Mouse (Mus musculus) heart, embryonic 12.5 days (tissue): ENCODE data around the gene Tbc1d2b. TPM values are rescaled to one million over a fixed set of nuclear protein-coding genes. Genes with fewer than 3 reads are reported as not detected.

ENCODE experiments used
- ATAC-seq: fragments of 200-750 bp; cut with Nextera tagmentation; 2 replicates; pipeline ENCODE4 v1.8.0; 2017; ENCODE audit warnings: moderate TSS enrichment, moderate library complexity; ENCODE audit not compliant: insufficient number of reproducible peaks, low FRiP score
- H3K27ac ChIP-seq: fragments of 300-500 bp; sonication (generic); 2 replicates; pipeline ENCODE4 v1.5.1; 2016; ENCODE audit warnings: mild to moderate bottlenecking, moderate library complexity; ENCODE audit not compliant: poor library complexity, severe bottlenecking
- H3K27me3 ChIP-seq: fragments of 300-500 bp; sonication (generic); replicated peaks from 2 replicates; pipeline ENCODE4 v1.6.1; 2016; ENCODE audit warnings: mild to moderate bottlenecking, moderate library complexity
- H3K36me3 ChIP-seq: fragments of 300-500 bp; sonication (generic); 2 replicates; pipeline ENCODE4 v1.6.1; 2016; ENCODE audit warnings: mild to moderate bottlenecking, moderate library complexity
- H3K4me1 ChIP-seq: fragments of 300-500 bp; sonication (generic); replicated peaks from 2 replicates; pipeline ENCODE4 v1.6.1; 2016; ENCODE audit warnings: mild to moderate bottlenecking
- H3K4me2 ChIP-seq: fragments of 300-500 bp; sonication (generic); 2 replicates; pipeline ENCODE4 v1.6.1; 2016; ENCODE audit warnings: mild to moderate bottlenecking, moderate library complexity
- H3K4me3 ChIP-seq: fragments of 300-500 bp; sonication (generic); 2 replicates; pipeline ENCODE4 v1.5.1; 2016; ENCODE audit warnings: mild to moderate bottlenecking
- H3K9ac ChIP-seq: fragments of 300-500 bp; sonication (generic); 2 replicates; pipeline ENCODE4 v1.6.1; 2016; ENCODE audit warnings: mild to moderate bottlenecking, moderate library complexity
- H3K9me3 ChIP-seq: fragments of 300-500 bp; sonication (generic); replicated peaks from 2 replicates; pipeline ENCODE4 v1.6.1; 2016; ENCODE audit warnings: mild to moderate bottlenecking, moderate library complexity
- WGBS: fragments of 180-500 bp; shearing (Covaris S2); methylation state at CpG from one replicate; pipeline ENCODE4 v1.1.7; 2016; 5-methylcytosine and 5-hydroxymethylcytosine counted together
- polyA plus RNA-seq: library from polyadenylated mRNA; unstranded; fragments of >200 nt; fragmentation: Nextera tagmentation; extraction: Ambion mirVana; gene quantifications from 2 replicates; pipeline ENCODE4 v1.2.1, GENCODE M21; 2016

The Tbc1d2b gene
- polyA plus RNA-seq, 1 experiment from 2014 or later, result 7.9 TPM

DNA sequence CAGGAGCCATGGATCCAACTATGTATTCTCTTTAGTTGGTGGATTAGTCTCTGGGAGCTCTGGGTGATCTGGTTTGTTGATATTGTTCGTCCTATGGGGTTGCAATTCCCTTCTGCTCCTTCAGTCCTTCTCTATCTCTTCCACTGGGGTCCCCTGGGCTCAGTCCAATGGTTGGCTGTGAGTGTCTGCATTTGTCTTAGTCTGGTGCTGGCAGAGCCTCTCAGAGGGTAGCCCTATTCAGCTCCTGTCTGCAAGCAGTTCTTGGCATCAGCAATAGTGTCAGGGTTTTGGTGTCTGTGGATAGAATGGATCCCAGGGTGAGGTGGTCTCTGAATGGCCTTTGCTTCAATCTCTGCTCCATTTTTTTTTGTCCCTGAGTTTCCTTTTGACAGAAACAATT lies 6.2 kb upstream of the Tbc1d2b start:
- H3K27me3 ChIP-seq, result no peaks in the 10 kb centered on the region
- no peak overlapping the region for H3K9ac ChIP-seq
- H3K4me3 ChIP-seq, result no peak overlapping the region
- no peak overlapping the region for H3K27ac ChIP-seq
- no peaks in the 10 kb centered on the region for H3K9me3 ChIP-seq
- whole genome bisulfite sequencing, result 73% methylated on average over 1 of the region's 1 CpGs
- no peak overlapping the region for H3K4me2 ChIP-seq
- ATAC-seq, result no peak
- peaks cover 11% of the 10 kb centered on the region for H3K4me1 ChIP-seq
- no peaks in the 10 kb centered on the region for H3K36me3 ChIP-seq

DNA sequence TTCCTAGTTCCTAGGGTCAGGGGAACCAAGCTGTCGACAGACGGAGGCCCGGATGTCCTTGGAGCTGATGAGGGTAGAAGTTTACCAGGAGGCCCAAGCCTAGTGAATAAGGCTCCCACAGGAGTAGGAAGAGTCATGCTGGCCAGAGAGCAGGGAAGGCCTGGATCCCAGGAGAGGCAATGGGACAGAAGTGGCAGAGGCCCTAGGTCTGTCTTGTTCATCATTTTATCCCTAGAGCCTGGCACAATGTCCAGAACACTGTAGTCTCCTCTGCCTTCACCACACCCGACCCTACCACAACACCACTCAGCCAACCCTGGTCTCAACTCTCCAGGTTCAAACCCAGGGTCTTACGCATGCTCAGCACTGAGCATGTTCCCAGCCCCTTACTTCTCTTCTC lies 5.3 kb upstream of the Tbc1d2b start:
- Histone ChIP-seq H3K4me1 (peaks cover 11% of the 10 kb centered on the region), H3K9me3 (no peaks in the 10 kb centered on the region), H3K4me3 (no peak overlapping the region), H3K9ac (no peak overlapping the region), H3K36me3 (no peaks in the 10 kb centered on the region), H3K27me3 (no peaks in the 10 kb centered on the region), H3K4me2 (no peak overlapping the region), H3K27ac (no peak overlapping the region)
- 83% methylated on average over 5 of the region's 5 CpGs for WGBS
- no peak for ATAC-seq

DNA sequence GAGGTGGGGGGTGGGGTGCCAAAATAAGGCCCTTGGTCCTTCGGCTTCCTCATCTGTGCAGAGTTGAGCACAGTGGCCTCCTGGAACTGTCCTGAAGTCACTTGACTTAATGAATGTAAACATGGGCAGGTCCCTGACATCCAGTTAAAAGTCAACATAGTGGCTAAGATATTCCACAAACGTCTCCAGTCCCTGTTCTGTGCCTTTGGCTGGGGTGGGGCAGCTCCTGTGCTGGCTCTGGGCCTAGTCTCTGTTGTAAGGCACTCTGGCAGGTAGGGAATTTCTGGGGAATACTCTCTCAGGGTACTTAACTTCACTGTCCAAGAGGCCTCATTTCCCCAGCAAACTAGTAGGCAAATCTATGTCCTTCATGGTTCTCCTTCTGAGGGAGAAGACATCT lies 4.9 kb upstream of the Tbc1d2b start:
- no peak overlapping the region for H3K4me2 ChIP-seq
- no peaks in the 10 kb centered on the region for H3K36me3 ChIP-seq
- H3K4me3 ChIP-seq, result no peak overlapping the region
- H3K4me1 ChIP-seq, result peaks cover 11% of the 10 kb centered on the region
- no peaks in the 10 kb centered on the region for H3K27me3 ChIP-seq
- 53% methylated on average over 2 of the region's 2 CpGs for WGBS
- H3K9me3 ChIP-seq, result no peaks in the 10 kb centered on the region
- H3K9ac ChIP-seq, result no peak overlapping the region
- H3K27ac ChIP-seq, result no peak overlapping the region
- ATAC-seq, result no peak

- no peaks in the 10 kb centered on the region for H3K9me3 ChIP-seq
- ATAC-seq, result no peak
- H3K4me3 ChIP-seq, result no peak overlapping the region
- H3K4me1 ChIP-seq, result peaks cover 17% of the 10 kb centered on the region
- no peak overlapping the region for H3K4me2 ChIP-seq
- no peaks in the 10 kb centered on the region for H3K36me3 ChIP-seq
- no peaks in the 10 kb centered on the region for H3K27me3 ChIP-seq
- H3K9ac ChIP-seq, result no peak overlapping the region
- WGBS, result 68% methylated on average over 3 of the region's 3 CpGs
- no peak overlapping the region for H3K27ac ChIP-seq
These were observed 3.9 kb upstream of the Tbc1d2b start for GRCm38 (mm10) chr9:90274516-90274915.

- Histone ChIP-seq H3K9me3 (no peaks in the 10 kb centered on the region), H3K9ac (no peak overlapping the region), H3K36me3 (no peaks in the 10 kb centered on the region), H3K4me3 (no peak overlapping the region), H3K27me3 (no peaks in the 10 kb centered on the region), H3K4me2 (no peak overlapping the region), H3K4me1 (peaks cover 16% of the 10 kb centered on the region), H3K27ac (no peak overlapping the region)
- WGBS, result 83% methylated on average over 12 of the region's 12 CpGs
- no peak for ATAC-seq
These were observed 1.7 kb upstream of the Tbc1d2b start for GRCm38 (mm10) chr9:90272346-90272745.

- no peaks in the 10 kb centered on the region for H3K36me3 ChIP-seq
- no peaks in the 10 kb centered on the region for H3K27me3 ChIP-seq
- no peak for ATAC-seq
- no peak overlapping the region for H3K27ac ChIP-seq
- H3K9ac ChIP-seq, result no peak overlapping the region
- H3K4me3 ChIP-seq, result no peak overlapping the region
- WGBS, result 56% methylated on average over 5 of the region's 5 CpGs
- no peaks in the 10 kb centered on the region for H3K9me3 ChIP-seq
- H3K4me1 ChIP-seq, result peaks cover 16% of the 10 kb centered on the region
- no peak overlapping the region for H3K4me2 ChIP-seq
These were observed 1.0 kb upstream of the Tbc1d2b start for GRCm38 (mm10) chr9:90271541-90272090.

DNA sequence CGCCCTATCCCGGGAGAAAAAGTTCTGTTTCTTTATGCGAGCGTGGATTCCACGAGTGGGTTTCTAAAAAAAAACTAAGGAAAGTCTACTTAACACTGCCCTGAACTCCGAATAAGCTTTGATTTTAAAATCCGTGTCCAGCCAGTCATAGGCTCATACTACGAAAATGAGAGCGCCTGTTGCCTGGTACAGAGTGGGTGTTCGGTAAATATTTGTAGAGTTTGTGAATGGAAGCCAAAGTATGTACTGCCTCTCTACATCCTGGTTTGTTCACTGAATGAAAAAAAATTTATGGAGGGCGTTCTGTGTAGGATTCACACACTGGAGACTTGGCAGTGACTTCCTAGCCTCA lies 316 bp upstream of the Tbc1d2b start:
- H3K4me2 ChIP-seq, result peak overlapping the region; percentile 96
- peak overlapping the region; percentile 91 for H3K9ac ChIP-seq
- no peaks in the 10 kb centered on the region for H3K9me3 ChIP-seq
- peaks cover 16% of the 10 kb centered on the region for H3K4me1 ChIP-seq
- no peak overlapping the region for H3K27ac ChIP-seq
- no peaks in the 10 kb centered on the region for H3K36me3 ChIP-seq
- 16% methylated on average over 11 of the region's 11 CpGs for WGBS
- ATAC-seq, result no peak
- H3K27me3 ChIP-seq, result no peaks in the 10 kb centered on the region
- H3K4me3 ChIP-seq, result peak overlapping the region; percentile 93

GRCm38 (mm10) chr9:90269011-90269681 lies 1.5 kb downstream of the Tbc1d2b start:
- no peaks in the 10 kb centered on the region for H3K9me3 ChIP-seq
- peak overlapping the region; percentile 91 for H3K9ac ChIP-seq
- H3K4me1 ChIP-seq, result peaks cover 16% of the 10 kb centered on the region
- H3K27ac ChIP-seq, result peak overlapping the region; percentile 30
- H3K4me2 ChIP-seq, result peak overlapping the region; percentile 96
- ATAC-seq, result peak; percentile 19; the same call in 1 of the 2 replicates
- no peaks in the 10 kb centered on the region for H3K27me3 ChIP-seq
- WGBS, result 25% methylated on average over 7 of the region's 7 CpGs
- no peaks in the 10 kb centered on the region for H3K36me3 ChIP-seq
- peak overlapping the region; percentile 93 for H3K4me3 ChIP-seq

- 91% methylated on average over 10 of the region's 10 CpGs for WGBS
- H3K4me2 ChIP-seq, result no peak overlapping the region
- no peaks in the 10 kb centered on the region for H3K36me3 ChIP-seq
- no peak overlapping the region for H3K9ac ChIP-seq
- H3K27ac ChIP-seq, result no peak overlapping the region
- H3K4me1 ChIP-seq, result peaks cover 18% of the 10 kb centered on the region
- no peaks in the 10 kb centered on the region for H3K27me3 ChIP-seq
- H3K4me3 ChIP-seq, result no peak overlapping the region
- no peak for ATAC-seq
- no peaks in the 10 kb centered on the region for H3K9me3 ChIP-seq
These were observed 3.7 kb downstream of the Tbc1d2b start for GRCm38 (mm10) chr9:90266926-90267325.

GRCm38 (mm10) chr9:90266059-90266458 lies 4.5 kb downstream of the Tbc1d2b start:
- Histone ChIP-seq H3K9me3 (no peaks in the 10 kb centered on the region), H3K36me3 (no peaks in the 10 kb centered on the region), H3K4me2 (no peak overlapping the region), H3K9ac (no peak overlapping the region), H3K4me3 (no peak overlapping the region), H3K4me1 (peaks cover 26% of the 10 kb centered on the region), H3K27ac (no peak overlapping the region), H3K27me3 (no peaks in the 10 kb centered on the region)
- no peak for ATAC-seq
- 89% methylated on average over 10 of the region's 10 CpGs for WGBS

GRCm38 (mm10) chr9:90265322-90266039 lies 5.1 kb downstream of the Tbc1d2b start:
- 86% methylated on average over 5 of the region's 5 CpGs for WGBS
- Histone ChIP-seq H3K27me3 (no peaks in the 10 kb centered on the region), H3K4me3 (no peak overlapping the region), H3K9ac (no peak overlapping the region), H3K27ac (no peak overlapping the region), H3K9me3 (no peaks in the 10 kb centered on the region), H3K4me1 (peaks cover 32% of the 10 kb centered on the region), H3K4me2 (no peak overlapping the region), H3K36me3 (no peaks in the 10 kb centered on the region)
- ATAC-seq, result no peak
